Mouse (Mus musculus): ENCODE data around the gene Adamts5.

The Adamts5 gene

DNA sequence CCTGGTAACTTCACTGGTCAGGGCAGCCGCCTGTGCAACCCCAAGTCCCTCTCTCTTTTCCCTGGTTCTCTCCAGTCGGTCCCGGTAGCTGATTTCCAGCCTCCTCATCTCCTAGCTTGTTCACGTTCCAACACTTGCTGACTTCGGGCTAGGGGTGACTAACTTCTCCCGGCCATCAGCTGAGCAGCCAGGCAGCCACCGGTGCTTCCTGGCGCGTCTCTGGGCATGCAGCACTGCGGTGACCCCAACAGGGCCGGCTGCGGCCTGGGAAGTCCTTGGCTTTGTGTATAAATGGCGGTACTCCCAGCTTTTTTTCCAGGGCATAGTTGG lies at the start of gene Adamts5:
Gene Adamts5, minus strand, starts transcription at position 248 of the 330 bp plus-strand sequence.
- peak; percentile 8 for DNase-seq (ENCODE audit: low spot score)

- no peak for DNase-seq (ENCODE audit: low spot score)
These were observed 48.7 kb upstream of the Adamts5 start for GRCm38 (mm10) chr16:85950356-85950755.

- no peak for DNase-seq (ENCODE audit: low spot score)
These were observed 24.4 kb upstream of the Adamts5 start for GRCm38 (mm10) chr16:85926004-85926403.

DNA sequence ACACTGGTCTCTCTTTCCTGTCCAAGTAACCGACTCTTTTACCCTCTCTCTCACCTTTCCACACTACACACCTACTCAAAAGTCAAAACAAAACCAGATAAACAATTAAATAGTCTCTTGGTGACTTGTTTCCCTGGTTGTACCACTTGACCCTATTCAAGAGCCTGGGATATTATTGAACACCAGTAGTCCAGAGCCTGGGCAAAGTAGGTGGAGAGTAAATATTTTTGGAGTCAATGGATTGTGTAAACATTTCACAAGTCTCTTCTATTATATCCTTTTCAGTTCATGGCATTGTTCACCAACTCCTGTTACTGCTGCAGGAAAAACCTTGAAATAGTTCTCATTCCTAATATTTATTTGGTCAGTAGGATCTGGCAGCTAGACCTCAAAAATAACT lies 20.8 kb upstream of the Adamts5 start:
- no peak for DNase-seq (ENCODE audit: low spot score)

DNA sequence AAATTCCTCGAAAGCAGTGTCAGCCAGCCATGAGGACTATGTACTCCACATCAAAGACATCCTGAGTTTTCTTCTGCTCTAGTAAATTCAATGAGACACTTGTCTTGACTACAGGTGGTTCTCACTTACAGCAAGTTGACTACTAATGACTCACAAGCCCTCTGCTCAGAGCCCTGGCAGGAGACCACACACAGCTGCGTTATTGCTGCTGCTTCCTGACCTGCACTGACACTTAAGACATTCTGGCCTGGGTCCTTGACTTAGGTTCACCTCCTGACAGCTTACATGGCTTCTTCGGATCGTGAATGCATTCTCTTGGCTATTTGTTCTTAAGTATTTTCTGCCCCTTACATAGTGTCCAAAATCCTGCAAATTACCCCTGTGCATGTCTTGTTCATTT lies 18.5 kb upstream of the Adamts5 start:
- DNase-seq (ENCODE audit: low spot score) = no peak

DNA sequence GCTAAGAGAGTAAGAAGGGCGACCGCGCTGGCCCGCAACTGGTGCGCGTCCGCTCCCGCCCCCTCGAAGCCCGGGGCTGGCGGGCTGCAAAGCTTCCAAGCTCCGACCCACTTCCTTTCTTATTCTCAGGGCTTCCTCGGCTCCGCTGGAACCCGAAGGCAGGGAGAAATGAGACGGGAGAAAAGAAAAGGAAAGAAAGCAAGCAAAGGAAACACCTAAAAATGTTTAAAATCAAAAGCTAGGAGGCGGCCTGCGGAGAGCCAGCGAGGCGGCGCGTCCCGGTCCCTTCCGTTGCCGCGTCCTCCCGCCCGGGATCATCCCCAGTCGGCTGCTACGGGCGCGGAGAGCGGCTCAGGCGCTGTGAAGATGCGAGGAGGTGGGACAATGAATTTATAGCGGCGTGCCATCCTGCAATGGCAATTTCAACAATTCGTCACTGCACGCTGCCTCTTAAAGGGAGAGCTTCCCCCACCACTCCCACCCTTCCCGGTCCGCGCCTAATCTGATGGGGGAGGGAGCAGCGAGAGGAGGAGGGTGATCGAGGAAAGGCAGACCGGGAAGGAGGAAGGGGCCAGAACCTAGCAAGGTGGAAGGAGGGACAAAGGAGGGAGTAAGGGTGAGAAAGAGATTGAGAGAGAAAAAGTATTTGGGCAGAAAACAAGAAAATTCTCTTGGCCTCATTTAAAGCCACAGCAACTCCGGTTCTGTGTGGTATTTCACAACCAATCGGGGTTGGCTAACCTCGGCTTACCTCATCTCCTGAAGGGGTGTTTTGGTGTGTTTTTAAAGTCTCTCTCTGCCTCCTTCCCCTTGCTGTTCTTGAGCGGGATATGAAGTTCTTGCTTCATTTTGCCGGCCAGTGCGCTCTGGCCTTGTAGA lies 687 bp downstream of the Adamts5 start:
- DNase-seq (ENCODE audit: low spot score) = peak; percentile 50

- peak; percentile 14 for DNase-seq (ENCODE audit: low spot score)
These were observed 1.6 kb downstream of the Adamts5 start for GRCm38 (mm10) chr16:85899790-85900587.

DNA sequence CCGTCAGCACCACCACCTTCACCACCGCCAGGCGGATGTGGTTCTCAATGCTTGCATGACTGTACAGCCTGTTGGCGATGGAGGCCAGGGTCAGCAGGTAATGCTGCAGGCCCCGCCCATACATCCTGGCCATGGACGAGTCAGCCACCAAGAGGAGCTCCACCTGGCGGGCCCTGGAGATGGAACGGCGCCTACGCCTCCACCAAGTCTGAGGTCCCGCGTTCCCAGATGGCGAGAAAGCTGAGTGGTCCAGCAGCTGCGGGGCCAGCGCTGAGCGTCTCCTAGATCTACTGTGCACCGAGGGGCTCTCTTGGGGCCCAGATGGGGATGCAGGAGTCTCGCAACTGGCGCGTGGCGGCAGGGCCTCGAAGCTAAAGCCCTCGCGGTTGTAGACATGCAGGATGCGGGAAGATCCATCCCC lies 2.3 kb downstream of the Adamts5 start:
- peak; percentile 60 for DNase-seq (ENCODE audit: low spot score)

DNA sequence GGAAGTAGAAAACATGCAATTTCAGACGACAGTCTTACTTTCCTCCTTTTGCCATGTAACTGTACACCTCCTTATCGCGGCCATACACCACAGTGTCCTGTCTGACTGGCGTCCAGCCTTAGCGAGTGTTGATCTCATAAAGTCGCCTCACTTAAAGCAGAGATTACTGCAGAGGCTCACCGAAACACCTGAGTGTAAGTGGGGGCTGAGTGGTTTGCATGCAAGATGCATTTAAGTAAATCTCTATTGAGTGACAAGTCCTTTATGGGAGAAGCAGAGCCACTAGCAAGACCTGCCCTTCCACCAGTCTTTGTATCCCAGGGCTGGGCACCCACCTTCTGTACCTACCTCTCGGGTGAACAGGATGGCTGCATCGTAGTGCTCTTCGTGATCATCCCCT lies 2.8 kb downstream of the Adamts5 start:
- DNase-seq (ENCODE audit: low spot score) = no peak

- peak; percentile 49 for DNase-seq (ENCODE audit: low spot score)
These were observed 3.2 kb downstream of the Adamts5 start for GRCm38 (mm10) chr16:85898391-85898790.

DNA sequence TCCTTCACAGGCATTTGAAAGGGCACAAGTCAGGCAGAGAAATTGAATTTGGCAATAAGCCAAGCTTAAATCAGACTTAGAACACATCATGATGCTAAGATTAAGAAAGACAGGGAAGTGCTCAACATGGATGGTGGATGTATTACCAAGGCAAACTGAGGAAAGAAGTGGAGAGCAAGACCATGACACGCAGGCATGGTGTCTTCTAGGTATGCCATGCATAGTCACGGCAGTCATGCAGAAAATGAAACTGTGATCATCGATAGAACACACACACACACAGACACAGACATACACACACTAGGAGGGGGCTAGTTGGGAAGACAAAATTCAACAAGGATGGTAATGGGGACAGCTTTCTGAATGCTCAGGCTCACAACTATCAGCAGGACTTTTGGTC lies 3.8 kb downstream of the Adamts5 start:
- no peak for DNase-seq (ENCODE audit: low spot score)

GRCm38 (mm10) chr16:85895948-85896347 lies 5.7 kb downstream of the Adamts5 start:
- no peak for DNase-seq (ENCODE audit: low spot score)

GRCm38 (mm10) chr16:85889778-85890177 lies 11.8 kb downstream of the Adamts5 start:
- no peak for DNase-seq (ENCODE audit: low spot score)

DNA sequence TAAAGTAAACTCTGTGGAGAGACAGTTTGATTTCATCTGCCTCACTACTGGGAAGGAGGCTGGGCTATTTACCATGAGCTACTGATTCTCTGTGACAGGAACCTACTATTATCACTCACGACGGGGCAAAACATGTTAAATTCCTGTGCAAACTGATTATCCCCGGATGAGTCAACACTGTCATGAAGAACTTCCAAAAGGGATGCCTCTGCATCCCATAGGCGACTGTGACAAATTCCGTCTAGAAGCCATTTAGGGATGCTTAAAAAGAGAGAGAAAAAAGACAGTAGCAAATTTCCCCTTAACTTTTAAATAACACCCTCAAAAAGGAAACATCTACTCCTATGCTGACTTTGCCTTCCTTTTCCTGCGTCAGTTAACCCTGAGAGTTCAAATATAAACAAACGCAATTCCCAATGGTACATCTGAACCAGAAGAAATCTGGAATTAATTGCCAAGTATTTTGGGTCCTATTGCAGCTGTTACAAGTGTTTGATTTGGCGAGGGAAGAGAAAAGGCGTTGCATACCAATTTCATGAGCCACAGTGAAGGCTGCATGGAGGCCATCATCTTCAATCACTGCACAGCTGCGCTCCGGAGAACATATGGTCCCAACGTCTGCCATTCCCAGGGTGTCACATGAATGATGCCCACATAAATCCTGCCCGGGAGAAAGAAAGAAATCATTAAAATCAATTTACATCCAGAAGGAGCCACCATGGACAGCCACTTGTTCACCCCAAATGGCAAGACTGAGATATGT lies 14.2 kb downstream of the Adamts5 start:
- DNase-seq (ENCODE audit: low spot score) = no peak

GRCm38 (mm10) chr16:85879075-85879474 lies 22.6 kb downstream of the Adamts5 start:
- no peak for DNase-seq (ENCODE audit: low spot score)

GRCm38 (mm10) chr16:85874141-85874540 lies 27.5 kb downstream of the Adamts5 start:
- no peak for DNase-seq (ENCODE audit: low spot score)

- DNase-seq (ENCODE audit: low spot score) = no peak
These were observed 29.7 kb downstream of the Adamts5 start for GRCm38 (mm10) chr16:85871971-85872370.

- DNase-seq (ENCODE audit: low spot score) = no peak
These were observed 30.4 kb downstream of the Adamts5 start for GRCm38 (mm10) chr16:85871248-85871647.

DNA sequence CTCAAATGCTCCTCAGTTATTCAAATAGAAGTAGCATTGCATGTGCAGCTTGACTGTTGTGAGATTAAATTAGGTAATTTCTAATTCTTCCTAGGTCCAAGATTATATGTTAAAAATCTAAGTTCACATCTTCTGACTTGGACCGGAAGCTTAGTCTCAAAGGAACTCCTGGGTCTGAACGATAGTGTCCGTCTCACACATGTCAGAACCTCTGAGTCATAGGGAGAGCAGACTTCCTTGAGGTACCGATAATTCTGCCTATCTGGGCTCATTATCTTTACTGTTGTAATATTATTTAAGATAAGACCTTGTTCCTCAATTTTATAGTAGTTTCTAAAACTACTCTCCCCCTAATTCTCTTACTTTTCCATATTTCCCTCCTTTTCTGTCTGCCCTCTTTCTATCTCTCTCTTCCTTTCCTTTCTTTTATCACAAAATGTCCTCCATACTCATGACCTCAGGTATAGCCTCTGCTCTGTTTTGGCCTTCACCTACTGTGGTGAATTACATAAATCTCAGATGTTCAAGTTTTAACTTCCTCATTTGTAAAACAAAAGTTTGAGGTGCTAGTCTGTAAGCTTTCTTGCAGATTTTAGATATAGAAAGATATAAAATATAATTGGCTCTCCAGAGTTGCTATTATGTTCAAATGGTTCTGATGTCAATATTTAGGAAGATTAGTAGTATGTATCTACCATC lies 36.8 kb downstream of the Adamts5 start:
- no peak for DNase-seq (ENCODE audit: low spot score)

- no peak for DNase-seq (ENCODE audit: low spot score)
These were observed 47.1 kb downstream of the Adamts5 start for GRCm38 (mm10) chr16:85854505-85854904.

GRCm38 (mm10) chr16:85827066-85827465 lies 74.6 kb downstream of the Adamts5 start:
- DNase-seq (ENCODE audit: low spot score) = no peak
